Mouse (Mus musculus) embryonic facial prominence, embryonic 12.5 days (tissue): Measurements from ENCODE around the gene Rell1. TPM values are rescaled to one million over a fixed set of nuclear protein-coding genes. Genes with fewer than 3 reads are reported as not detected.
A peak's percentile ranks its signal among the peaks of the same experiment; 100 is the strongest.

ENCODE experiments used
- ATAC-seq: fragments of 200-750 bp; cut with Nextera tagmentation; 2 replicates; pipeline ENCODE4 v1.8.0; 2017; ENCODE audit not compliant: insufficient number of reproducible peaks, insufficient read depth, low FRiP score, low TSS enrichment
- H3K27ac ChIP-seq: fragments of 300-500 bp; sonication (generic); 2 replicates; pipeline ENCODE4 v1.5.1; 2016; ENCODE audit warnings: mild to moderate bottlenecking
- H3K27me3 ChIP-seq: fragments of 300-500 bp; sonication (generic); 2 replicates; pipeline ENCODE4 v1.6.1; 2016; ENCODE audit warnings: mild to moderate bottlenecking, moderate library complexity
- H3K36me3 ChIP-seq: fragments of 300-500 bp; sonication (generic); 2 replicates; pipeline ENCODE4 v1.6.1; 2016; ENCODE audit warnings: mild to moderate bottlenecking
- H3K4me1 ChIP-seq: fragments of 300-500 bp; sonication (generic); 2 replicates; pipeline ENCODE4 v1.6.1; 2016
- H3K4me2 ChIP-seq: fragments of 300-500 bp; sonication (generic); replicated peaks from 2 replicates; pipeline ENCODE4 v1.6.1; 2016; ENCODE audit warnings: mild to moderate bottlenecking, moderate library complexity
- H3K4me3 ChIP-seq: fragments of 300-500 bp; sonication (generic); 2 replicates; pipeline ENCODE4 v1.5.1; 2016; ENCODE audit warnings: mild to moderate bottlenecking
- H3K9ac ChIP-seq: fragments of 300-500 bp; sonication (generic); 2 replicates; pipeline ENCODE4 v1.6.1; 2016; ENCODE audit warnings: mild to moderate bottlenecking, moderate library complexity
- H3K9me3 ChIP-seq: fragments of 300-500 bp; sonication (generic); 2 replicates; pipeline ENCODE4 v1.6.1; 2016; ENCODE audit warnings: mild to moderate bottlenecking, moderate library complexity
- WGBS: fragments of 180-500 bp; shearing (Covaris S2); methylation state at CpG from one replicate; pipeline ENCODE4 v1.1.7; 2016; 5-methylcytosine and 5-hydroxymethylcytosine counted together
- polyA plus RNA-seq: library from polyadenylated mRNA; unstranded; fragments of >200 nt; fragmentation: Nextera tagmentation; extraction: Ambion mirVana; gene quantifications from 2 replicates; pipeline ENCODE4 v1.2.1, GENCODE M21; 2016

Rell1 gene
- polyA plus RNA-seq, 1 experiment from 2014 or later, result 22.1 TPM

GRCm38 (mm10) chr5:63951421-63951911 is 17.2 kb downstream of the Rell1 start:
- H3K36me3 ChIP-seq, result no peaks in the 10 kb centered on the region
- H3K4me1 ChIP-seq, result peaks cover 7% of the 10 kb centered on the region; the same call in 1 of the 2 replicates
- H3K4me2 ChIP-seq, result no peak overlapping the region
- no peak for ATAC-seq
- 84% methylated on average over 11 of the region's 11 CpGs for WGBS
- H3K4me3 ChIP-seq, result no peak overlapping the region
- no peak overlapping the region for H3K9ac ChIP-seq
- no peaks in the 10 kb centered on the region for H3K27me3 ChIP-seq
- H3K27ac ChIP-seq, result no peak overlapping the region; the same call in 1 of the 2 replicates
- H3K9me3 ChIP-seq, result no peaks in the 10 kb centered on the region

GRCm38 (mm10) chr5:63949195-63949594 is 19.5 kb downstream of the Rell1 start:
- H3K27me3 ChIP-seq, result no peaks in the 10 kb centered on the region
- peaks cover 7% of the 10 kb centered on the region; the same call in 1 of the 2 replicates for H3K4me1 ChIP-seq
- 6% methylated on average over 3 of the region's 3 CpGs for WGBS

GRCm38 (mm10) chr5:63947526-63947925 is 21.2 kb downstream of the Rell1 start:
- Histone ChIP-seq H3K36me3 (no peaks in the 10 kb centered on the region), H3K27ac (no peak overlapping the region), H3K27me3 (no peaks in the 10 kb centered on the region), H3K4me2 (no peak overlapping the region), H3K9ac (no peak overlapping the region), H3K4me3 (no peak overlapping the region), H3K9me3 (no peaks in the 10 kb centered on the region), H3K4me1 (peaks cover 7% of the 10 kb centered on the region; the same call in 1 of the 2 replicates)
- no peak for ATAC-seq
- WGBS, result 34% methylated on average over 8 of the region's 8 CpGs

More at GRCm38 (mm10) chr5:63949195-63949594, 19.5 kb downstream of the Rell1 start:
- ATAC-seq, result no peak
- Histone ChIP-seq H3K9me3 (no peaks in the 10 kb centered on the region), H3K9ac (no peak overlapping the region), H3K27ac (no peak overlapping the region), H3K4me3 (no peak overlapping the region), H3K36me3 (no peaks in the 10 kb centered on the region), H3K4me2 (no peak overlapping the region)

GRCm38 (mm10) chr5:63943291-63943690 is 25.4 kb downstream of the Rell1 start:
- Histone ChIP-seq H3K27ac (no peak overlapping the region), H3K4me1 (no peaks in the 10 kb centered on the region), H3K4me3 (no peak overlapping the region), H3K36me3 (no peaks in the 10 kb centered on the region), H3K9me3 (no peaks in the 10 kb centered on the region), H3K27me3 (no peaks in the 10 kb centered on the region), H3K9ac (no peak overlapping the region), H3K4me2 (no peak overlapping the region)
- 89% methylated on average over 9 of the region's 9 CpGs for WGBS
- no peak for ATAC-seq

GRCm38 (mm10) chr5:63941891-63942290 is 26.8 kb downstream of the Rell1 start:
- WGBS, result 75% methylated on average over 5 of the region's 5 CpGs
- no peaks in the 10 kb centered on the region for H3K9me3 ChIP-seq
- ATAC-seq, result no peak
- no peaks in the 10 kb centered on the region for H3K4me1 ChIP-seq
- H3K9ac ChIP-seq, result no peak overlapping the region
- peaks cover under 1% of the 10 kb centered on the region; the same call in 1 of the 2 replicates for H3K36me3 ChIP-seq
- H3K4me3 ChIP-seq, result no peak overlapping the region
- H3K27ac ChIP-seq, result no peak overlapping the region
- no peak overlapping the region for H3K4me2 ChIP-seq
- no peaks in the 10 kb centered on the region for H3K27me3 ChIP-seq

GRCm38 (mm10) chr5:63938575-63938974 is 30.1 kb downstream of the Rell1 start:
- H3K4me3 ChIP-seq, result no peak overlapping the region
- H3K36me3 ChIP-seq, result peaks cover 11% of the 10 kb centered on the region; the same call in 1 of the 2 replicates
- WGBS, result 74% methylated on average over 4 of the region's 4 CpGs
- H3K4me1 ChIP-seq, result no peaks in the 10 kb centered on the region
- H3K4me2 ChIP-seq, result no peak overlapping the region
- no peak overlapping the region for H3K27ac ChIP-seq
- H3K9ac ChIP-seq, result no peak overlapping the region
- no peak for ATAC-seq
- H3K9me3 ChIP-seq, result no peaks in the 10 kb centered on the region
- no peaks in the 10 kb centered on the region for H3K27me3 ChIP-seq

GRCm38 (mm10) chr5:63936740-63937139 is 32.0 kb downstream of the Rell1 start:
- H3K27me3 ChIP-seq, result no peaks in the 10 kb centered on the region
- ATAC-seq, result no peak
- no peaks in the 10 kb centered on the region for H3K9me3 ChIP-seq
- H3K9ac ChIP-seq, result no peak overlapping the region
- no peak overlapping the region for H3K4me3 ChIP-seq
- H3K36me3 ChIP-seq, result peaks cover 11% of the 10 kb centered on the region; the same call in 1 of the 2 replicates
- 59% methylated on average over 6 of the region's 6 CpGs for WGBS
- no peak overlapping the region for H3K27ac ChIP-seq
- H3K4me1 ChIP-seq, result peaks cover 5% of the 10 kb centered on the region; the same call in 1 of the 2 replicates
- H3K4me2 ChIP-seq, result no peak overlapping the region

- Histone ChIP-seq H3K4me1 (peaks cover 5% of the 10 kb centered on the region; the same call in 1 of the 2 replicates), H3K27ac (no peak overlapping the region), H3K27me3 (no peaks in the 10 kb centered on the region), H3K36me3 (peaks cover 11% of the 10 kb centered on the region; the same call in 1 of the 2 replicates), H3K9ac (no peak overlapping the region), H3K4me3 (no peak overlapping the region), H3K4me2 (no peak overlapping the region), H3K9me3 (no peaks in the 10 kb centered on the region)
- 90% methylated on average over 6 of the region's 6 CpGs for WGBS
- no peak for ATAC-seq
Observed at GRCm38 (mm10) chr5:63935581-63935980, 33.1 kb downstream of the Rell1 start.

- H3K4me2 ChIP-seq, result 0 out of 2 replicates have a peak overlapping the region, but pooled peaks have one; percentile 13
Observed at GRCm38 (mm10) chr5:63932829-63933228, 35.9 kb downstream of the Rell1 start.

GRCm38 (mm10) chr5:63930824-63931358 is 37.8 kb downstream of the Rell1 start:
- Histone ChIP-seq H3K4me2 (no peak overlapping the region), H3K27ac (no peak overlapping the region), H3K4me3 (no peak overlapping the region), H3K9me3 (no peaks in the 10 kb centered on the region), H3K27me3 (no peaks in the 10 kb centered on the region), H3K36me3 (peaks cover 18% of the 10 kb centered on the region), H3K4me1 (peaks cover 5% of the 10 kb centered on the region; the same call in 1 of the 2 replicates), H3K9ac (no peak overlapping the region)
- 72% methylated on average over 4 of the region's 4 CpGs for WGBS
- no peak for ATAC-seq

More at GRCm38 (mm10) chr5:63932829-63933228, 35.9 kb downstream of the Rell1 start:
- peak; percentile 50; the same call in 1 of the 2 replicates for ATAC-seq
- H3K9ac ChIP-seq, result no peak overlapping the region
- H3K4me1 ChIP-seq, result peaks cover 5% of the 10 kb centered on the region; the same call in 1 of the 2 replicates
- no peaks in the 10 kb centered on the region for H3K27me3 ChIP-seq
- H3K36me3 ChIP-seq, result peaks cover 21% of the 10 kb centered on the region
- H3K9me3 ChIP-seq, result no peaks in the 10 kb centered on the region
- no peak overlapping the region for H3K4me3 ChIP-seq
- WGBS, result 41% methylated on average over 10 of the region's 10 CpGs
- H3K27ac ChIP-seq, result 0 out of 2 replicates have a peak overlapping the region, but pooled peaks have one; percentile 30

- H3K9me3 ChIP-seq, result no peaks in the 10 kb centered on the region
- WGBS, result 91% methylated on average over 14 of the region's 14 CpGs
- no peak overlapping the region for H3K9ac ChIP-seq
- no peak for ATAC-seq
- H3K4me2 ChIP-seq, result no peak overlapping the region
- 0 out of 2 replicates have a peak, but pooled peaks cover 4% of the 10 kb centered on the region for H3K4me1 ChIP-seq
- H3K4me3 ChIP-seq, result no peak overlapping the region
- no peaks in the 10 kb centered on the region for H3K27me3 ChIP-seq
- peaks cover 28% of the 10 kb centered on the region for H3K36me3 ChIP-seq
- no peak overlapping the region for H3K27ac ChIP-seq
Observed at GRCm38 (mm10) chr5:63925035-63925628, 43.6 kb downstream of the Rell1 start.
